Mouse (Mus musculus) CD8-positive naive resting alpha-beta T cell, adult 2 months (primary cell): Measurements from ENCODE around the gene Fgfrl1.
"Not testable (repeated sequence)": the region's sequence is repeated elsewhere in the genome, so short reads cannot be mapped to it uniquely, and the experiment has no call there.

ENCODE experiments used
- DNase-seq, 2 experiments: peaks; one replicate each; pipeline ENCODE4 v3.0.0; 2022; ENCODE audit warnings: low read depth in 2 of 2, low spot score in 2 of 2

Gene Fgfrl1

GRCm38 (mm10) chr5:108750328-108751210 lies 58.4 kb downstream of the Fgfrl1 start:
- no peak for DNase-seq

- DNase-seq, result not testable (repeated sequence)
Measured at GRCm38 (mm10) chr5:108751258-108751657, 59.1 kb downstream of the Fgfrl1 start.
